Mouse (Mus musculus) heart, postnatal 36 days (tissue): ENCODE results near the gene Snx11. TPM values are rescaled to one million over a fixed set of nuclear protein-coding genes. Genes with fewer than 3 reads are reported as not detected.

ENCODE experiments used
- DNase-seq, 2 experiments: peaks; one replicate each; pipeline ENCODE4 v3.0.0; 2021 to 2022
- intact Hi-C: fragments of 180-260 bp; cut with DNase I; formaldehyde crosslinking; loops from one replicate; pipeline ENCODE4 v1.15.1; 2025
- total RNA-seq, 2 experiments: library from RNA; stranded (reverse); gene quantifications; 2 replicates each; pipeline ENCODE4 v1.2.3; 2021

The Snx11 gene
- total RNA-seq, 2 experiments from 2014 or later, result 12.1 to 12.6 TPM

GRCm38 (mm10) chr11:96765645-96766044 lies 11.7 kb downstream of the Snx11 start:
- intact Hi-C loops, result no loop called here
- peak in 1 of 2 experiments; percentile 25 for DNase-seq

GRCm38 (mm10) chr11:96764511-96765350 lies 12.6 kb downstream of the Snx11 start:
- intact Hi-C loops, result no loop called here

GRCm38 (mm10) chr11:96762742-96763470 lies 14.5 kb downstream of the Snx11 start:
- intact Hi-C loops, result no loop called here
- no peak for DNase-seq

More at GRCm38 (mm10) chr11:96764511-96765350, 12.6 kb downstream of the Snx11 start:
- no peak for DNase-seq

- intact Hi-C loops, result no loop called here
Measured at GRCm38 (mm10) chr11:96761984-96762383, 15.4 kb downstream of the Snx11 start.

GRCm38 (mm10) chr11:96760042-96760441 lies 17.3 kb downstream of the Snx11 start:
- intact Hi-C loops, result loop anchor here (1.0 kb wide), 1 partner anchor 101 kb away; no protein-coding TSS in a partner anchor
- peak in 1 of 2 experiments; percentile 58 for DNase-seq

More at GRCm38 (mm10) chr11:96761984-96762383, 15.4 kb downstream of the Snx11 start:
- no peak for DNase-seq

GRCm38 (mm10) chr11:96758402-96758801 lies 19.0 kb downstream of the Snx11 start:
- no peak for DNase-seq
- intact Hi-C loops, result loop anchor here (5.0 kb wide), 1 partner anchor 149 kb away; no protein-coding TSS in a partner anchor

GRCm38 (mm10) chr11:96757421-96757820 lies 19.9 kb downstream of the Snx11 start:
- intact Hi-C loops, result loop anchor here (5.0 kb wide), 1 partner anchor 150 kb away; no protein-coding TSS in a partner anchor

GRCm38 (mm10) chr11:96755298-96755697 lies 22.1 kb downstream of the Snx11 start:
- intact Hi-C loops, result loop anchor here (5.0 kb wide), 1 partner anchor 152 kb away; no protein-coding TSS in a partner anchor
- no peak for DNase-seq

More at GRCm38 (mm10) chr11:96757421-96757820, 19.9 kb downstream of the Snx11 start:
- DNase-seq, result no peak

GRCm38 (mm10) chr11:96747555-96747954 lies 29.8 kb downstream of the Snx11 start:
- DNase-seq, result no peak
- intact Hi-C loops, result no loop called here

GRCm38 (mm10) chr11:96746648-96747047 lies 30.7 kb downstream of the Snx11 start:
- no peak for DNase-seq
- intact Hi-C loops, result no loop called here

GRCm38 (mm10) chr11:96743891-96744290 lies 33.5 kb downstream of the Snx11 start:
- no peak for DNase-seq
- intact Hi-C loops, result no loop called here

- intact Hi-C loops, result no loop called here
- no peak for DNase-seq
Measured at GRCm38 (mm10) chr11:96743000-96743399, 34.4 kb downstream of the Snx11 start.

- intact Hi-C loops, result no loop called here
- no peak for DNase-seq
Measured at GRCm38 (mm10) chr11:96741995-96742394, 35.4 kb downstream of the Snx11 start.

GRCm38 (mm10) chr11:96740796-96741195 lies 36.6 kb downstream of the Snx11 start:
- no peak for DNase-seq
- intact Hi-C loops, result no loop called here

- intact Hi-C loops, result no loop called here
- DNase-seq, result no peak
Measured at GRCm38 (mm10) chr11:96737673-96738471, 39.5 kb downstream of the Snx11 start.

- intact Hi-C loops, result no loop called here
- no peak for DNase-seq
Measured at GRCm38 (mm10) chr11:96736361-96736760, 41.0 kb downstream of the Snx11 start.

GRCm38 (mm10) chr11:96735908-96736307 lies 41.5 kb downstream of the Snx11 start:
- peak; percentile 35 to 40 for DNase-seq
- intact Hi-C loops, result no loop called here

GRCm38 (mm10) chr11:96732657-96733056 lies 44.7 kb downstream of the Snx11 start:
- no peak for DNase-seq
- intact Hi-C loops, result no loop called here

- intact Hi-C loops, result no loop called here
- DNase-seq, result no peak
Measured at GRCm38 (mm10) chr11:96730327-96730726, 47.0 kb downstream of the Snx11 start.

- intact Hi-C loops, result no loop called here
- no peak for DNase-seq
Measured at GRCm38 (mm10) chr11:96729462-96729861, 47.9 kb downstream of the Snx11 start.
